Mouse (Mus musculus) intestine, embryonic 16.5 days (tissue): Measurements from ENCODE around the gene Apba1. TPM values are rescaled to one million over a fixed set of nuclear protein-coding genes. Genes with fewer than 3 reads are reported as not detected.
A peak's percentile ranks its signal among the peaks of the same experiment; 100 is the strongest.

Source experiments
- ATAC-seq: fragments of 200-750 bp; cut with Nextera tagmentation; 2 replicates; pipeline ENCODE4 v1.8.0; 2017; ENCODE audit warnings: moderate TSS enrichment, moderate library complexity
- H3K27ac ChIP-seq: fragments of 300-500 bp; sonication (generic); 2 replicates; pipeline ENCODE4 v1.5.1; 2014; ENCODE audit warnings: mild to moderate bottlenecking, low read length
- H3K27me3 ChIP-seq: fragments of 300-500 bp; sonication (generic); replicated peaks from 2 replicates; pipeline ENCODE4 v1.6.1; 2014; ENCODE audit warnings: low read length, control low read depth, mixed read lengths; ENCODE audit not compliant: control insufficient read depth, insufficient read depth
- H3K36me3 ChIP-seq: fragments of 300-500 bp; sonication (generic); 2 replicates; pipeline ENCODE4 v1.6.1; 2014; ENCODE audit warnings: low read length, control low read depth; ENCODE audit not compliant: control insufficient read depth, insufficient read depth
- H3K4me1 ChIP-seq: fragments of 300-500 bp; sonication (generic); 2 replicates; pipeline ENCODE4 v1.6.1; 2014; ENCODE audit warnings: low read length, control low read depth, mixed read lengths; ENCODE audit not compliant: control insufficient read depth, insufficient read depth
- H3K4me2 ChIP-seq: fragments of 300-500 bp; sonication (generic); 2 replicates; pipeline ENCODE4 v1.6.1; 2014; ENCODE audit warnings: low read depth, low read length, control low read depth
- H3K4me3 ChIP-seq: fragments of 300-500 bp; sonication (generic); 2 replicates; pipeline ENCODE4 v1.5.1; 2014; ENCODE audit warnings: mild to moderate bottlenecking, low read length
- H3K9ac ChIP-seq: fragments of 300-500 bp; sonication (generic); 2 replicates; pipeline ENCODE4 v1.6.1; 2014; ENCODE audit warnings: low read depth, low read length
- H3K9me3 ChIP-seq: fragments of 300-500 bp; sonication (generic); 2 replicates; pipeline ENCODE4 v1.6.1; 2016; ENCODE audit warnings: low read length, control low read depth; ENCODE audit not compliant: control insufficient read depth
- WGBS: fragments of 180-500 bp; shearing (Covaris S2); extraction: QIAGEN DNeasy Blood & Tissue Kit; methylation state at CpG from one replicate; pipeline ENCODE4 v1.1.7; 2014; 5-methylcytosine and 5-hydroxymethylcytosine counted together
- polyA plus RNA-seq: library from polyadenylated mRNA; unstranded; fragments of >200 nt; fragmentation: Nextera tagmentation; extraction: Ambion mirVana; gene quantifications from 2 replicates; pipeline ENCODE4 v1.2.1, GENCODE M21; 2015

Gene Apba1
- polyA plus RNA-seq, 1 experiment from 2014 or later, result 0.38 TPM

- no peaks in the 10 kb centered on the region for H3K9me3 ChIP-seq
- H3K27me3 ChIP-seq, result no peaks in the 10 kb centered on the region
- H3K36me3 ChIP-seq, result no peaks in the 10 kb centered on the region
- H3K4me3 ChIP-seq, result no peak overlapping the region
- no peaks in the 10 kb centered on the region for H3K4me1 ChIP-seq
- H3K4me2 ChIP-seq, result no peak overlapping the region
- H3K9ac ChIP-seq, result no peak overlapping the region
- WGBS, result 86% methylated on average over 5 of the region's 5 CpGs
- no peak overlapping the region for H3K27ac ChIP-seq
- ATAC-seq, result no peak
These were observed 127.5 kb downstream of the Apba1 start for GRCm38 (mm10) chr19:23886169-23886568.

GRCm38 (mm10) chr19:23891421-23891820 lies 132.7 kb downstream of the Apba1 start:
- H3K4me1 ChIP-seq, result peaks cover 7% of the 10 kb centered on the region; the same call in 1 of the 2 replicates
- no peaks in the 10 kb centered on the region for H3K9me3 ChIP-seq
- no peak for ATAC-seq
- no peak overlapping the region for H3K27ac ChIP-seq
- no peak overlapping the region for H3K4me2 ChIP-seq
- H3K9ac ChIP-seq, result no peak overlapping the region
- H3K4me3 ChIP-seq, result no peak overlapping the region
- WGBS, result 83% methylated on average over 6 of the region's 6 CpGs
- no peaks in the 10 kb centered on the region for H3K36me3 ChIP-seq
- peaks cover 19% of the 10 kb centered on the region for H3K27me3 ChIP-seq

- Histone ChIP-seq H3K4me3 (peak overlapping the region; percentile 50), H3K36me3 (no peaks in the 10 kb centered on the region), H3K9me3 (no peaks in the 10 kb centered on the region), H3K27ac (no peak overlapping the region), H3K4me2 (peak overlapping the region; percentile 79), H3K27me3 (peaks cover 19% of the 10 kb centered on the region), H3K9ac (no peak overlapping the region), H3K4me1 (peaks cover 7% of the 10 kb centered on the region; the same call in 1 of the 2 replicates)
- 27% methylated on average over 34 of the region's 37 CpGs for WGBS
- ATAC-seq, result 0 out of 2 replicates have a peak, but pooled peaks have one; percentile 8
These were observed 133.9 kb downstream of the Apba1 start for GRCm38 (mm10) chr19:23892633-23893032.

- H3K27ac ChIP-seq, result no peak overlapping the region
- H3K36me3 ChIP-seq, result no peaks in the 10 kb centered on the region
- ATAC-seq, result peak; percentile 81
- peaks cover 19% of the 10 kb centered on the region for H3K27me3 ChIP-seq
- peak overlapping the region; percentile 79 for H3K4me2 ChIP-seq
- peaks cover 7% of the 10 kb centered on the region; the same call in 1 of the 2 replicates for H3K4me1 ChIP-seq
- WGBS, result 19% methylated on average over 110 of the region's 110 CpGs
- H3K4me3 ChIP-seq, result peak overlapping the region; percentile 50
- no peak overlapping the region for H3K9ac ChIP-seq
- no peaks in the 10 kb centered on the region for H3K9me3 ChIP-seq
These were observed 134.6 kb downstream of the Apba1 start for GRCm38 (mm10) chr19:23893093-23893889.

GRCm38 (mm10) chr19:23893946-23894345 lies 135.3 kb downstream of the Apba1 start:
- Histone ChIP-seq H3K9me3 (no peaks in the 10 kb centered on the region), H3K27me3 (peaks cover 19% of the 10 kb centered on the region), H3K4me1 (peaks cover 7% of the 10 kb centered on the region; the same call in 1 of the 2 replicates), H3K27ac (no peak overlapping the region), H3K4me2 (no peak overlapping the region), H3K9ac (no peak overlapping the region), H3K4me3 (no peak overlapping the region), H3K36me3 (no peaks in the 10 kb centered on the region)
- 64% methylated on average over 9 of the region's 9 CpGs for WGBS
- ATAC-seq, result no peak

- no peaks in the 10 kb centered on the region for H3K36me3 ChIP-seq
- no peak overlapping the region for H3K4me2 ChIP-seq
- H3K27ac ChIP-seq, result no peak overlapping the region
- no peak overlapping the region for H3K9ac ChIP-seq
- peaks cover 7% of the 10 kb centered on the region; the same call in 1 of the 2 replicates for H3K4me1 ChIP-seq
- WGBS, result 58% methylated on average over 3 of the region's 3 CpGs
- H3K9me3 ChIP-seq, result no peaks in the 10 kb centered on the region
- H3K27me3 ChIP-seq, result peaks cover 19% of the 10 kb centered on the region
- no peak overlapping the region for H3K4me3 ChIP-seq
- no peak for ATAC-seq
These were observed 136.1 kb downstream of the Apba1 start for GRCm38 (mm10) chr19:23894822-23895221.

GRCm38 (mm10) chr19:23896915-23897314 lies 138.2 kb downstream of the Apba1 start:
- no peaks in the 10 kb centered on the region for H3K36me3 ChIP-seq
- WGBS, result 56% methylated on average over 8 of the region's 8 CpGs
- H3K4me3 ChIP-seq, result no peak overlapping the region
- H3K27me3 ChIP-seq, result peaks cover 16% of the 10 kb centered on the region
- H3K4me1 ChIP-seq, result peaks cover 7% of the 10 kb centered on the region; the same call in 1 of the 2 replicates
- H3K9ac ChIP-seq, result no peak overlapping the region
- no peak for ATAC-seq
- no peak overlapping the region for H3K4me2 ChIP-seq
- no peaks in the 10 kb centered on the region for H3K9me3 ChIP-seq
- H3K27ac ChIP-seq, result no peak overlapping the region

- 41% methylated on average over 11 of the region's 11 CpGs for WGBS
- Histone ChIP-seq H3K4me3 (no peak overlapping the region), H3K27me3 (peaks cover 2% of the 10 kb centered on the region), H3K9ac (no peak overlapping the region), H3K9me3 (no peaks in the 10 kb centered on the region), H3K4me1 (no peaks in the 10 kb centered on the region), H3K4me2 (no peak overlapping the region), H3K27ac (no peak overlapping the region), H3K36me3 (no peaks in the 10 kb centered on the region)
- no peak for ATAC-seq
These were observed 139.8 kb downstream of the Apba1 start for GRCm38 (mm10) chr19:23898501-23898900.

GRCm38 (mm10) chr19:23901177-23901576 lies 142.5 kb downstream of the Apba1 start:
- Histone ChIP-seq H3K9ac (no peak overlapping the region), H3K27me3 (no peaks in the 10 kb centered on the region; the same call in 1 of the 2 replicates), H3K4me3 (no peak overlapping the region), H3K4me2 (no peak overlapping the region), H3K36me3 (no peaks in the 10 kb centered on the region), H3K9me3 (no peaks in the 10 kb centered on the region), H3K4me1 (no peaks in the 10 kb centered on the region), H3K27ac (no peak overlapping the region)
- 85% methylated on average over 3 of the region's 3 CpGs for WGBS
- ATAC-seq, result no peak
